Mouse (Mus musculus): ENCODE results near the gene Galnt6. TPM values are rescaled to one million over a fixed set of nuclear protein-coding genes. Genes with fewer than 3 reads are reported as not detected.

Galnt6 gene
- total RNA-seq, 4 experiments from 2014 or later = 8.8 to 14.4 (median 11.5) TPM

DNA sequence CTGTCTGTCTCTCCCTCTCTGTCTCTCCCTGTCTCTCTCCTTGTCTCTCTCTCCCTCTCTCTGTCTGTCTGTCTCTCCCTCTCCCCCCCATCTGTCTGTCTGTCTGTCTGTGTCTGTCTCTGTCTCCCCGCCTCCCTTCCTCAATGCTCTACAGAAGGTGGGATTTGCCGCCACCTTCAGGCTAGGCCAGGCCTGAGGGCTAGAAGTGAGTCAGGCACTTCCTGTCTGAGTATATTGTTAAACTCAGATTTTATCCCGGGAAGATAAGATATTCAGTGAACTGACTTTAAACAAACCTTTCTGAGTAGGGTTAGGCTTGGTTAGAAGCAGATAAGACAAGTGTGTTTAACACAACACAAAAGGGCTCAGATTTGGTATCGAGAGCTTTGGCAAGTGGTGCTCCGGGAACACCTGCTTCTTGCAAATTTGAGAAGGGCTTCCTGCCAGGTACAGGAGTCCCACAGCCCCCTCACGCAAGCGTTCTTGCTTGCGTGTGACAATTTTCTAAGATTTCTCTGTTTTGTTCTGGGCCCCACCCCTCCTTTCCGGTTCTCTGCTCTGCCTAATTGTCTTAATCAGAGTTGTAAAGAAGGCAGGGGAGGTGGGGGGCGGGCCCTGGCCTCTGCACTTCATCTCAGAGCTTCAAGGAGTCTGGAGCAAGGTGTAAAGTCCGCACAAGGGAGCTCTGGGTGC lies 25.8 kb upstream of the Galnt6 start:
- no peak for DNase-seq (ENCODE audit: low spot score in 2 of 2)

DNA sequence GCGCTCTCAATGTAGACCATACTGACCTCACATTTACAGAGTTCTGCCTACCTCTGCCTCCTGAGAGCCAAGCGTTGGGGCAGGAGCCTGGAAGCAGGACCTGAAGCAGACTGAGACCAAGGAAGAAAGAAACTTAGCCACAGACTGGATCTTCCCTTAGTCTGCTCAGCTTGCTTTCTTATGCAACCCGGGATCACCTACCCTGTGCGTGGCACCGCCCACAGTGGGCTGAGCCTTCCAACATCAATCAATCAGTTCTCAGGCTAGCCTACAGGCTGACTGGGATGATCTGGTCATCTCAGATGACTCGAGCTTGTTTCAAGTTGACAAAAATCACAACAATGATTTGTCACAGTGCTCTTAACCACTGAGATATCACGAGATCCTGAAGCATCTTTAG lies 24.9 kb upstream of the Galnt6 start:
- no peak for DNase-seq (ENCODE audit: low spot score in 2 of 2)

DNA sequence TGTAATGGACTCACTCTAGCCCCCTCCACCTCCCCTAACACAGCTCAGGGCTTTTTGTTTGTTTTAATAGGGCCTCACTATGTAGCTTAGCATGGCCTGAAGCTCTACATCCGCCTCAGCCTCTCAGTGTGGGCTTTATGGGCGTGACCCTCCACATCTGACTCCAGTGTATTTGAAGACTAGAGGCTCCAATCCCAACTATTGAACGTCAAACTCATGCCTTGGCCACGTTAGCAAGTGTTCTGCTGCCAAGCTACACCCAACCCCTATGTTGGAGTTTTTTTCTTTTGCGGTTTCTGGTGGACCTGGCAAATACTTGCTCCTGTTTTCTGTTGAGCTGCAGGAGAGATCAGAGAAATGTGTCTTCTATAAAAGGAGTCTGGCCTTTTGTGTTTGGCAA lies 23.9 kb upstream of the Galnt6 start:
- DNase-seq (ENCODE audit: low spot score in 2 of 2) = no peak

DNA sequence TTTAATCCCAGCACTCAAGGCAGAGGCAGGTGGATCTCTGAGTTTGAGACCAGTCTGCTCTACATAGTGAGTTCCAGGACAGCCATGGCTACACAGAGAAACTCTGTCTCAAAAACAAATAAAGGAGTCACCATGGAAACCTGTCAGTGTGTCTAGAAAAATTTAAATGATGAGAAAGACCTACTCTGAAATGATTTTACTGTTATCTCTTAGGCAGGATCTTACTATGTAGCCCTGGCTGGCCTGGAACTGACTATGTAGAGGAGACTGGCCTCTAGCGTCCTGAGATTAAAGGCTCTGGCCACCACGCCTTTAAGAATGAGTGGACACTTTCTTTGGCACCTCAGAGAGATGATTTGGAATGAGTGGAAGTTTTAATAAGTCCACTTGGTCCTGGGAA lies 23.3 kb upstream of the Galnt6 start:
- no peak for DNase-seq (ENCODE audit: low spot score in 2 of 2)

- no peak for DNase-seq (ENCODE audit: low spot score in 2 of 2)
Measured at GRCm38 (mm10) chr15:100749751-100750538, 20.8 kb upstream of the Galnt6 start.

DNA sequence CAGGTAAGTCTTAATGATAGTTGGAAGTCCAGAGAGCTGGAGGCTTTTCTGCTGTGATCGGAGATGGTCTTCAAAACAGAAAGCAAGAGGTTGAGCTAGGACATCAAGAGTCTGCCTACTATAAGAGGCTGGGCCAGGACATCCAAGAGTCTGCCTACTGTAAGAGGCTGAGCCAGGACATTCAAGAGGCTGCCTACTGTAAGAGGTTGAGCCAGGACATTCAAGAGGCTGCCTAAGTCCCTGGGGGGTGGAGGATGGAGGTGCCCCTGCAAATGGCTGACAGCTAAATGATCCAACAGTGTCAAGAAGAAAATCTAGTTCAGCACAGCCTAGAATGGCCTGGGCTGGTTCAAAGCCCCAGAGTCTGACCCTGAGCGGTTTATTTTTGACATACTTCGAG lies 19.4 kb upstream of the Galnt6 start:
- no peak for DNase-seq (ENCODE audit: low spot score in 2 of 2)

DNA sequence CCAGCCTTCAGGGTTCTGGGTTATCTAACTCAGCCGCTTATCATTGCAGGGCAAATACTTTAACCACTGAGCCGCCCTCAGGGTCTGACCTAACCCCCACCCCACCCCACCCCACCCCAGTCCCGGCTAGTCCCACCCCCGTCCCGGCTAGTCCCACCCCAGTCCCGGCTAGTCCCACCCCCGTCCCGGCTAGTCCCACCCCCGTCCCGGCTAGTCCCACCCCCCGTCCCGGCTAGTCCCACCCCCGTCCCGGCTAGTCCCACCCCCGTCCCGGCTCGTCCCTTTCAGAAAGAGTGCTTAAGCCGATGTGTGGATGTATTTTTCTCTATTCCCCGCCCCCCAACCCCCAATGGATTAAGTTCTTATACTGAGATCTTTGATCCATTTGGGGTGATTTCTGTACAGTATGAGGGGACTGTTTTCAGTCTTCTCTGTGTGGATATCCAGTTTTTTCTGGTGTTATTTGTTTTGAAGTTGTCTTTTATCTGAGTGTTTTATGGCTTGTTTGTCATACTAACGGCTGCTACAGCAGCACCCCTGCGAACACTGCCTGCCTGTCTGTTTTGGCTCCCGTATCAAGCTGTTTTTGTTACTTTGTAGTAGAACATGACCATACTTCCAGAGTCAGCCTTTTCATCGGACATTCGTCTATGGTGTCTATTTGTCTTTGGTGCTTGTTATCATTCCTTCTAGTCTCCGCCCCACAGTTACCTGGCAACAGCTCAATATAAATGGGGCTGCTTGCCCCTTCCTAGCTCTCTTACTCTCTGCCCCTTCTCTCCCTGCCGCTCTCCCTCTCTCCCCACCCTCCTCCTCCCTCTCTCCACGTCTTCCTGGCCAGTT lies 18.2 kb upstream of the Galnt6 start:
- no peak for DNase-seq (ENCODE audit: low spot score in 2 of 2)

- DNase-seq (ENCODE audit: low spot score in 2 of 2) = no peak
Measured at GRCm38 (mm10) chr15:100746478-100747120, 17.4 kb upstream of the Galnt6 start.

- DNase-seq (ENCODE audit: low spot score in 2 of 2) = no peak
Measured at GRCm38 (mm10) chr15:100743238-100743637, 14.1 kb upstream of the Galnt6 start.

- no peak for DNase-seq (ENCODE audit: low spot score in 2 of 2)
Measured at GRCm38 (mm10) chr15:100739442-100739841, 10.3 kb upstream of the Galnt6 start.

- no peak for DNase-seq (ENCODE audit: low spot score in 2 of 2)
Measured at GRCm38 (mm10) chr15:100738351-100738781, 9.2 kb upstream of the Galnt6 start.

GRCm38 (mm10) chr15:100737667-100738066 lies 8.5 kb upstream of the Galnt6 start:
- DNase-seq (ENCODE audit: low spot score in 2 of 2) = no peak

GRCm38 (mm10) chr15:100735953-100736300 lies 6.8 kb upstream of the Galnt6 start:
- no peak for DNase-seq (ENCODE audit: low spot score in 2 of 2)

- no peak for DNase-seq (ENCODE audit: low spot score in 2 of 2)
Measured at GRCm38 (mm10) chr15:100735095-100735952, 6.1 kb upstream of the Galnt6 start.

DNA sequence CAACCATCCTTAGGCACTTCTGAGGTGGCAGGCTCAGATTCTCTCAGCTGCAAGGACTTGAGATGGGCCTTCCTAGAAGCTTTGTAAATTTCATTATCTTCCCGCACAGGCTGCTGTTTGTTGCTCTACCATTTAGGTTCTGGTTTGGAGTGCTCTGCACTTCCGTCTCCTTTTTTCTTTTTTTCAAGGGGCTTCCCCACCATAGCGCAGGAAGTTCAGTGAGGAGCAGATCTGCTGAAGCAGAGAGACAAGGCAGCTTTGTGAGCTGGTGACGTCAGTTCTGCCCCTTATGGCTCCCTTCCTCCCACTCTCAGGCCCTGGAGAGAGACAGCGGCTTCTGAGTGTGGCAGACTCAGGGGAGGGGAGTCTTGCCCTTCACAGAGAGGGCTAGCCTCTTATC lies 3.4 kb upstream of the Galnt6 start:
- no peak for DNase-seq (ENCODE audit: low spot score in 2 of 2)

- no peak for DNase-seq (ENCODE audit: low spot score in 2 of 2)
Measured at GRCm38 (mm10) chr15:100731081-100731480, 1.9 kb upstream of the Galnt6 start.

DNA sequence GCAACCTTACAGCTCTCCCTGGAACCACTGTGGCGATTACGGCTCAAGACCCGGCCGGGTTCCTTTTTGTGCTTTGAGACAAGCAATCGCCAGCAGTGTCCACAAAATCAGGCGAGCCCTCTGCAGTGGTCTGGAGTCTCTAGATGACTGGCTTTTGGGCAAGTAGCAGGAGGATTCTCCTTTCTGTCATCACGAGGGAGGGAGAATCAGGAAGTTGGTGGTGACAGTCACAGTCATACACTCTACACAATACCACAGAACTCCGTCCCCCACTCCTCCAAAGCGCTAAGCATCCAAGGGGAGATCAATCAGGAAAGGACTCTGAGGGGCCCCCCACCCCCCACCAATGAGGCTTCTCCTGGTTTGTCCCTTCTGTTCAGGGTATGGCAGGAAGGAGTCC lies 590 bp downstream of the Galnt6 start:
- DNase-seq (ENCODE audit: low spot score in 2 of 2) = no peak

GRCm38 (mm10) chr15:100727834-100728233 lies 1.3 kb downstream of the Galnt6 start:
- DNase-seq (ENCODE audit: low spot score in 2 of 2) = no peak

GRCm38 (mm10) chr15:100726721-100727120 lies 2.5 kb downstream of the Galnt6 start:
- no peak for DNase-seq (ENCODE audit: low spot score in 2 of 2)

GRCm38 (mm10) chr15:100723505-100723904 lies 5.7 kb downstream of the Galnt6 start:
- DNase-seq (ENCODE audit: low spot score in 2 of 2) = no peak

DNA sequence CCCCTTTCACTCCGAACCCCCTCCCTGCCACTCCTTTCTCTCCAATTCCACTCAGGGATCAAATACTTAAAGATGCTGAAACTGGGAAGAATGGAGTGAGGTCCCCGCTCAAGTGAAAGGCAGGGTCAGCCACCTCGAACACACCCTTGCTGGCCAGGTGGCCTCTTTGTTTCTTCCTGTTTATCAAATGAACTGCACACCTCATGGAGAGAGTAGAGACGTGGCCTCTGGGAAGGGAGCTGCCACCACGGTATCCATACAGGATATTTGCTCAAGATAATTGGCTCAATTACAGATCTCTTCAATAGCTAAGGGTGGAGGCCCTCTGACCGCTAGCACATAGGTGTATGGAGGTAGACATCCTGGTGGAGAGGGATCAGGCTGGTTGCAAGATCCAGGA lies 6.6 kb downstream of the Galnt6 start:
- DNase-seq (ENCODE audit: low spot score in 2 of 2) = no peak
